Mouse (Mus musculus): ENCODE data around the gene Wdr46. TPM values are rescaled to one million over a fixed set of nuclear protein-coding genes. Genes with fewer than 3 reads are reported as not detected.
"Not testable (repeated sequence)": the region's sequence is repeated elsewhere in the genome, so short reads cannot be mapped to it uniquely, and the experiment has no call there.

Gene Wdr46
- polyA plus RNA-seq, 1 experiment: 64.8 TPM

DNA sequence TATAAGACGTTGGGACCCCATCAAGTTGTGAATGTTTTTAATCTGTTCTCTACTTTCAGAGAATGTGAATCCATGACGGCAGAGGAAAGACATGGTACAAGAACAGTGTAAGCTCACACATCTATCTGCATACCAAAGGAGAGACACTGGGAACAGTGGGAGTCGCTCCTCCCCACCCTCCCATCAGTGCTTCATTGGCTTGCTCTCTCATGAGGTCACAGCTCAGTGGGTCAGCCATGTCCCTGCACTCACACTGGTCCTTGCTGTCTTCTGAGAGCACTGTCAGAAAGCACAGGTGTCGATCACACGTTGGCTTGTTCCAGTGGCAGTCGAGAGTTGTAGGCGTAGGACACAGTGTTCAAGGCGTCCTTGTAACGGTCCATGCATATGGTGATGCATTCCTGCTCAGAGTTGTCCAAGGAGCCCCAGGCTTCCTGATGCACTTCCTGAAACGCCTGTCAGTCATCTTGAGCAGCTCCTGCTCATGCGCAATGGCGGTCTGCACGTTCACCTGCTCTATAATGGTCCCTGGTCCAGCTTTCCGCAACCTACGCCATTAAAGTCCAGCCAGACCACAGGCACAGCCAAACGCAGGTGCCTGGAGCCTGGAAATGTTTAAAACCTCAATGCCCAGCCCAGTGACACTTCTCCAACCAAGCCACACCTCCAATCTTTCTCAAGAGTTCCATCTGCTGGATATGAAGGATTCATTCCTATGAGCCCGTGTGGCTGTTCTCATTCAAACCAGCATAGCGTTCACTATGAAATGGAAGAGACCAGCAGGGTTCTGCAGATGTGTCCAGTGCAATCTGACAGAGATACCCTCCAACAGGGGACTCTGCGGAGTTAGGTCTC lies 39.9 kb downstream of the Wdr46 start:
- H3K79me2 ChIP-seq (ENCODE audit: control insufficient read depth, insufficient read depth): no peaks in the 10 kb centered on the region
- TF ChIP-seq CTCF (IDR thresholded peaks at IDR 0.05; ENCODE audit: control insufficient read depth, insufficient read depth, insufficient read length) (no peak), MYOG (IDR thresholded peaks at IDR 0.05; ENCODE audit: control insufficient read depth, extremely low read depth, insufficient read length) (no peak), USF1 (IDR thresholded peaks at IDR 0.05; ENCODE audit: low read depth) (no peak), CEBPB (IDR thresholded peaks at IDR 0.05; ENCODE audit: low read depth) (no peak), FOSL1 (IDR thresholded peaks at IDR 0.05; ENCODE audit: insufficient read depth, low read length, poor library complexity, severe bottlenecking) (no peak), MYOD1 (IDR thresholded peaks at IDR 0.05; ENCODE audit: control insufficient read depth, insufficient read length, low read depth) (no peak), MAX (IDR thresholded peaks at IDR 0.05) (no peak)
- no peak overlapping the region for H3K4me3 ChIP-seq (ENCODE audit: insufficient read depth, poor library complexity, severe bottlenecking)
- H3K79me3 ChIP-seq (ENCODE audit: low read depth): no peaks in the 10 kb centered on the region
- H3K36me3 ChIP-seq (ENCODE audit: control insufficient read depth, insufficient read depth): no peaks in the 10 kb centered on the region
- no peak overlapping the region for H3ac ChIP-seq (ENCODE audit: control insufficient read depth, insufficient read length, low read depth)
- peaks cover 17% of the 10 kb centered on the region for H3K27me3 ChIP-seq (ENCODE audit: control insufficient read depth, insufficient read depth, insufficient read length)

DNA sequence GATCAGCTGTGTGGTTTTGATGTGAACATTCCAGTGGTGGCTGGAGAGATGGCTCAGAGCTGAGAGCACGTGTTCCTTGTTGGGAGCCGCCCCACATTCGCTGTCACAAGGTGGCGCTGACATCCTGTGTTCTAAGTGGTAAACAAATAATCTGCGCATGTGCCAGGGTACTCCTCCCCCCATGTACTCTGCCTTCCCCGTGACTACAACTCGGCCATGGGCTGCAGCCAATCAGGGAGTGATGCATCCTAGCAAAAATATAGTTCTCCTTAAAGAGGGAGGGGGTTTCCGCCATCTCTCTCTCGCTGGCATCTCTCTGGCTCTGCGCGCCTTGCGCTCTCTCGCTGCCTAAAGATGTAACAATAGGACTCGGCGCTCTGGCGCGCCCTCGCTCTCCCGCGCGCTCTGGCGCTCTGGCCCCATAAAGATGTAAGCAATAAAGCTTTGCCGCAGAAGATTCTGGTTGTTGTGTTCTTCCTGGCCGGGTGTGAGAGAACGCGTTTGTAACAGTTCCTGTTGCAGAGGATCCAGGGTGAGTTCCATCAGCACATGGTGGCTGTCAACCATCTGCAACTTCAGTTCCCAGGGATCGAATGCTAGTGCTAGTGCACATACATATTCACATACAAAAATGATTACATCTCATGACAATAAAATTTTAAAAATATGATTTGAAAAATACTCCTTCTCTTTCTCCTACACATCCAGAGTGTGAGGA lies 40.9 kb downstream of the Wdr46 start:
- H3K79me2 ChIP-seq (ENCODE audit: control insufficient read depth, insufficient read depth); H3K79me3 ChIP-seq (ENCODE audit: low read depth); H3K36me3 ChIP-seq (ENCODE audit: control insufficient read depth, insufficient read depth); H3K4me3 ChIP-seq (ENCODE audit: insufficient read depth, poor library complexity, severe bottlenecking); H3ac ChIP-seq (ENCODE audit: control insufficient read depth, insufficient read length, low read depth): not testable (repeated sequence)
- peaks cover 17% of the 10 kb centered on the region for H3K27me3 ChIP-seq (ENCODE audit: control insufficient read depth, insufficient read depth, insufficient read length)

DNA sequence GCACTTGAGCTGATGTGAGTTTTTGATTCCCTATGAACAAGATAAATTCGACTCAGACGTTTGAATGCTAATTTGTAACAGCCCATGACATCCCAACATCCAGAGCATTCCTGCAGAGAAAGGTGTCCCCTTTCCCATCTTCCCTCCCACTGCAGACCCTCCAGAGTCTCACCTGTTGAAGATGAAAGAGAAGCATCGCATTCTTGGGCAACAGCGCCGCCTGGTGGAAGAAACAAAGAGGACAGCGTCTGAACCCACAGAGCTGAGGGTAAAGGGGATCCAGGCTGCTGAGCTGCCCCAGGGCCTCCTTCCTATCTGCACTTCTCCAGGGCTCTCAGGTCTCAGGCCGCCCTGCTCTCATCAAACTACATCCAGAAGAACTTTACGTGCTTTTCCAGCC lies 41.7 kb downstream of the Wdr46 start:
- not testable (repeated sequence) for H3K79me3 ChIP-seq (ENCODE audit: low read depth); H3K79me2 ChIP-seq (ENCODE audit: control insufficient read depth, insufficient read depth); H3K36me3 ChIP-seq (ENCODE audit: control insufficient read depth, insufficient read depth); H3K4me3 ChIP-seq (ENCODE audit: insufficient read depth, poor library complexity, severe bottlenecking); H3ac ChIP-seq (ENCODE audit: control insufficient read depth, insufficient read length, low read depth)
- H3K27me3 ChIP-seq (ENCODE audit: control insufficient read depth, insufficient read depth, insufficient read length): peaks cover 17% of the 10 kb centered on the region

DNA sequence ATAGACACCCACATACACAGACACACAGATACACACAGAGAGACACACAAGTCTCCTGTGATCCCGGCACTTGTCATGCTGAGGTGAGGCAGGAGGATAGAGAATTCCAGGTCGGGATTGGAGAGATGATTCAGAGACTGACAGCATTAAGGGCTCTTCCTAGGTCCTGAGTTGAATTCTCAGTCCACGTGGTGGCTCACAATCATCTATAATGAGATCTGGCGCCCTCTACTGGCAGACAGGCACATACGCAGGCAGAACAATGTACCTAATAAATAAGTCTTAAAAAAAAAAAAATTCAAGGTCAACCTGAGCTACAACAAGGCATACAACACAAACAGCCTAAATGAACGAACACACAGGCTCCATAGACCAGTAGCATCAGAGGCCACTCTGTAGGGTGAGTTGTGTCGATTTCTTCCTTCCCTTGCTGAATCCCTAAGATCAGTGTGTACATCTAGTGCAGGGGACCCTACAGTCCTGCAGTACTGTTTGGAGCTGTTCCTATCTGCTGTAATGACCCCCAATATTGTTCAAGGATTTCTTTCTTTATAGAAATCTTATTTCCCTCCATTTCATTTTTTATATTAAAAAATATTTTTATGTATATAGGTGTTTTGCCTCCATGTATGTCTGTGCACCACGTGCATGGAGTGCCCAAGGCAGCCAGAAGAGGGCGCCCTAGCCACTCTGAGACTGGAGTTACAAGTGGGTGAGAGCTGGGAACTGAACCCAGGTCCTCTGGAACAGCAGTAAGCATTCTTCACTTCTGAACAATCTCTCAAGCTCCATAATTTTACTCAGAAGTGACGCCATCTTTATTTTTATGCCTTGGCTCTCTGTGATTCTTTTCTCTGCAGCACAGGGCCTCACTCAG lies 51.6 kb downstream of the Wdr46 start:
- Histone ChIP-seq H3K36me3 (ENCODE audit: control insufficient read depth, insufficient read depth) (no peaks in the 10 kb centered on the region), H3ac (ENCODE audit: control insufficient read depth, insufficient read length, low read depth) (no peak overlapping the region), H3K79me3 (ENCODE audit: low read depth) (no peaks in the 10 kb centered on the region), H3K27me3 (ENCODE audit: control insufficient read depth, insufficient read depth, insufficient read length) (peaks cover 7% of the 10 kb centered on the region), H3K79me2 (ENCODE audit: control insufficient read depth, insufficient read depth) (no peaks in the 10 kb centered on the region), H3K4me3 (ENCODE audit: insufficient read depth, poor library complexity, severe bottlenecking) (no peak overlapping the region)
- TF ChIP-seq FOSL1 (IDR thresholded peaks at IDR 0.05; ENCODE audit: insufficient read depth, low read length, poor library complexity, severe bottlenecking) (no peak), MAX (IDR thresholded peaks at IDR 0.05) (no peak), USF1 (IDR thresholded peaks at IDR 0.05; ENCODE audit: low read depth) (peak; percentile 92)

DNA sequence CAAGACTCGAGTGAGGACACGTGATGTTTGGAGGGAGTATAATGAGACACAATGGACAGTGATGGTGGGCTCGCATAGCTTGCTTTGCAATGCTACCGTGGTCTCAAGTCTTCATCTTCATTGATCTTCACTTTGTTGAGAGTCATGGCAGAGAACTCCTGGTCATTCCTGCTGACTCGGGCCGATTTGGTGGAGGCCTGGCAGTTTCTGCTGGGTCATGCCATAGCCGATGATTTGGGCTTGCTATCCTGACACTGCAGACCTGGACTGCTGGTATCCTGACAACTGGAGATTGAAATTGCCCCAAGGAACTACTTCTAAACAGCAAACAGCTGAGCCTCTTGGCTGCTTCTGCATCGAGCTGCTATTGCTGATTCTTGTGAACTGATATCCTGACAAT lies 54.5 kb downstream of the Wdr46 start:
- Histone ChIP-seq H3K4me3 (ENCODE audit: insufficient read depth, poor library complexity, severe bottlenecking) (no peak overlapping the region), H3K36me3 (ENCODE audit: control insufficient read depth, insufficient read depth) (no peaks in the 10 kb centered on the region), H3K79me3 (ENCODE audit: low read depth) (no peaks in the 10 kb centered on the region), H3K79me2 (ENCODE audit: control insufficient read depth, insufficient read depth) (no peaks in the 10 kb centered on the region), H3K27me3 (ENCODE audit: control insufficient read depth, insufficient read depth, insufficient read length) (no peaks in the 10 kb centered on the region), H3ac (ENCODE audit: control insufficient read depth, insufficient read length, low read depth) (no peak overlapping the region)
- TF ChIP-seq MYOD1 (IDR thresholded peaks at IDR 0.05; ENCODE audit: control insufficient read depth, insufficient read length, low read depth) (no peak), USF1 (IDR thresholded peaks at IDR 0.05; ENCODE audit: low read depth) (no peak), FOSL1 (IDR thresholded peaks at IDR 0.05; ENCODE audit: insufficient read depth, low read length, poor library complexity, severe bottlenecking) (no peak), CEBPB (IDR thresholded peaks at IDR 0.05; ENCODE audit: low read depth) (no peak), MAX (IDR thresholded peaks at IDR 0.05) (no peak), MYOG (IDR thresholded peaks at IDR 0.05; ENCODE audit: control insufficient read depth, extremely low read depth, insufficient read length) (no peak), CTCF (IDR thresholded peaks at IDR 0.05; ENCODE audit: control insufficient read depth, insufficient read depth, insufficient read length) (no peak)

DNA sequence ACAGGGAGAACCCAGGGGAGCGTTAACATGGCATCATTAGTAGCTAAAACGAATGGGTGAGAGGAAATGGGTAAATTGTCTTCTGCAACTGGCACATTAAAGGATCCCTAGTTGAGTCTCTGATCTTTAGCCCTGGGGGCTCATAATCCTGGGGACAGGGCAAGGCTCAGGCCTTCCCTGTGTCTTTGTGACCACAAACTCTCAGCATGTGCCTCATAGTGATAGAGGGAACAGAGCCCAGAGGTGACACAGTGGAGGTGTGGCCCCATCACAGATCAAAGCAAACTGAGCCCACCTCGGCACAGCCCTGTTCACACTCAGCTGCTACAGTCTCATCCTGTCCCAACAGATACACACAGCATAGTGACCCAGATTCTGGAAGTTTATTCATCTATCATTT lies 55.2 kb downstream of the Wdr46 start:
- TF ChIP-seq MYOG (IDR thresholded peaks at IDR 0.05; ENCODE audit: control insufficient read depth, extremely low read depth, insufficient read length): no peak
- TF ChIP-seq USF1 (IDR thresholded peaks at IDR 0.05; ENCODE audit: low read depth): no peak
- TF ChIP-seq FOSL1 (IDR thresholded peaks at IDR 0.05; ENCODE audit: insufficient read depth, low read length, poor library complexity, severe bottlenecking): no peak
- no peak for TF ChIP-seq CTCF (IDR thresholded peaks at IDR 0.05; ENCODE audit: control insufficient read depth, insufficient read depth, insufficient read length)
- TF ChIP-seq MYOD1 (IDR thresholded peaks at IDR 0.05; ENCODE audit: control insufficient read depth, insufficient read length, low read depth): no peak
- Histone ChIP-seq H3K4me3 (ENCODE audit: insufficient read depth, poor library complexity, severe bottlenecking) (no peak overlapping the region), H3K27me3 (ENCODE audit: control insufficient read depth, insufficient read depth, insufficient read length) (no peaks in the 10 kb centered on the region), H3K36me3 (ENCODE audit: control insufficient read depth, insufficient read depth) (no peaks in the 10 kb centered on the region), H3K79me3 (ENCODE audit: low read depth) (no peaks in the 10 kb centered on the region), H3K79me2 (ENCODE audit: control insufficient read depth, insufficient read depth) (no peaks in the 10 kb centered on the region), H3ac (ENCODE audit: control insufficient read depth, insufficient read length, low read depth) (no peak overlapping the region)

DNA sequence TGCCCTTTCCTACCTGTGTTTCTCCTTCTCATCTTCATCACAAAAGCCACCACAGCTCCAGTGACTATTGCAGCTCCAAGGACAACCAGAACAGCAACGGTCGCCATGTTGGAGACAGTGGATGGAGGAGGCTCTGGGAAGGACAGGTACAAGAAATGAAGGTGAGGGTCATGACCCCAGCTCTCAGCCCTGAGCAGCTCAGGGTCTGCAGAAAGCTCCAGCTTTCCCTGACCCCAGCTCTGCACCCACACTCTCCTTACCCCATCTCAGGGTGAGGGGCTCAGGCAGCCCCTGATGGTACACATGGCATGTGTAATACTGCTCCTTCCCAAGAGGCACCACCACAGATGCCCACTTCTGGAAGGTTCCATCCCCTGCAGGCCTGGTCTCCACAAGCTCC lies 56.6 kb downstream of the Wdr46 start:
- H3K36me3 ChIP-seq (ENCODE audit: control insufficient read depth, insufficient read depth); H3K27me3 ChIP-seq (ENCODE audit: control insufficient read depth, insufficient read depth, insufficient read length); H3K79me3 ChIP-seq (ENCODE audit: low read depth); H3K4me3 ChIP-seq (ENCODE audit: insufficient read depth, poor library complexity, severe bottlenecking); H3K79me2 ChIP-seq (ENCODE audit: control insufficient read depth, insufficient read depth); H3ac ChIP-seq (ENCODE audit: control insufficient read depth, insufficient read length, low read depth): not testable (repeated sequence)

DNA sequence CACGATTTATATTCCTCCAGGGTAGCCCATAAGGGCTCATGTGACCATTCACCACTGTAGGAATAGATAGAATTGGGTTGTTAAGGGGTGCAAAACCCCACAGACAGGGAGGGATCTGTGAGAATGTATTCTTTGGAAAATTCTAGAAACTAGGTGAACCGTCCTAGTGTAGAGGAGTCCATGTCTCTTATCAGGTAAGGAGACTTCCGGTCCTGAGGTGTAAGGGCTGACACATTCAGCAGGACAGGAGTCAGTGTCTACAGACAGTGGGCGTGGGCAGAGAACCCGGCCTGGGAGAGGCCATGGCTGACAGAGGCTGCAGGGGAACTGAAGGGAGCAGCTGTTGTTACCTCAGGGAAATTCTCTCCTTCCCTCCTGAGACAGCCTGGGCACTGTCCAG lies 58.2 kb downstream of the Wdr46 start:
- H3K79me3 ChIP-seq (ENCODE audit: low read depth); H3K4me3 ChIP-seq (ENCODE audit: insufficient read depth, poor library complexity, severe bottlenecking); H3K79me2 ChIP-seq (ENCODE audit: control insufficient read depth, insufficient read depth); H3K36me3 ChIP-seq (ENCODE audit: control insufficient read depth, insufficient read depth); H3ac ChIP-seq (ENCODE audit: control insufficient read depth, insufficient read length, low read depth); H3K27me3 ChIP-seq (ENCODE audit: control insufficient read depth, insufficient read depth, insufficient read length): not testable (repeated sequence)
